Mouse (Mus musculus) liver, adult 2 months (tissue): ENCODE measurements around the gene B4galt5.

ENCODE experiments used
- CTCF ChIP-seq: fragments of 200-500 bp; IDR thresholded peaks from 2 replicates; pipeline ENCODE4 v1.5.1; 2011; ENCODE audit warnings: low read depth, low read length, control low read depth
- POLR2A ChIP-seq: fragments of 200-500 bp; IDR thresholded peaks from 2 replicates; pipeline ENCODE4 v1.6.1; 2011; ENCODE audit warnings: low read length, control low read depth; ENCODE audit not compliant: insufficient read depth; ENCODE audit errors: extremely low read depth

DNA sequence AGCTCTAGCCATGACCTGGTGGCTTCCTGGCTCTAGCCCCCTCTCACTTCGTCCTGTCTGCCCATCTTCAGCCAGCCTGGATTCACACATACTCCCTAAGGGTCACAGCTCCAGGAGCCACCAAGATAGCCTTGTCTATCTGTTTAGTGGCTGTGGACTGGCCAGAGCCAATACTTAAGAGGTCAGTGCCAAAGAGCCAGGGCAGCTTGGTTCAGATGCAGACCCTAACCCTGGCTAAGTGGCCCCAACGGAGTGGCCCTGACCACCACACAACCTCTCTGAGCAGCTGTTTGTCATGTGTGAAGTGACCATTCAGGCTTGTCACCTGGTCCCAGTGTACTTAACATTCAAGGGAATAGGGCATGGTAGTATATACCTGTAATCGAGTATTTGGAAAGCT lies 78.5 kb downstream of the B4galt5 start:
- no peak for TF ChIP-seq CTCF
- no peak for TF ChIP-seq POLR2A
